Mouse (Mus musculus) spleen, embryonic (tissue): ENCODE data around the gene Mrpl43.

Source experiments
- CTCF ChIA-PET: fragments of 350-600 bp; sonication (Branson Sonifier 250); formaldehyde crosslinking; loops from one replicate; lab custom pipeline; 2022; lab: Charles Lee

The Mrpl43 gene

DNA sequence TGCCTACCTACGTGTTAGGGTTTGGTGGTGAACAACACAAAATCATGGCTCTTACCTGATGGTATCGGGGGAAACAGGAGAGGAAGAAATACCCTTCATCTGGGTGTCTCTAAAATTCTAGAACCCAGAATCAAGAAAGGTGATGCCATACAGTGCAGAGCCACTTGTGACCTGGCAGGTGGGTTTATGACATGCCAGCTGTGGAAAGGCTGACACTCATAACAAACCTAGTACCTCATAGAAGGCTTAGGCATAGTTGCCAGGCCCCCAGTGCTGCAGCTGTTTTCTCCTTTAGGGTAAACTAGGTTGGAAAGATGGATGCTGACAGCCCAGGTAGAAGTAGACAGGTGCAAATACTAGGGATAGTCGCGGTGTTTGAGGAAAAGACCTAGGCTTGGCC lies 21.8 kb downstream of the Mrpl43 start:
- CTCF ChIA-PET, result no interaction called here

DNA sequence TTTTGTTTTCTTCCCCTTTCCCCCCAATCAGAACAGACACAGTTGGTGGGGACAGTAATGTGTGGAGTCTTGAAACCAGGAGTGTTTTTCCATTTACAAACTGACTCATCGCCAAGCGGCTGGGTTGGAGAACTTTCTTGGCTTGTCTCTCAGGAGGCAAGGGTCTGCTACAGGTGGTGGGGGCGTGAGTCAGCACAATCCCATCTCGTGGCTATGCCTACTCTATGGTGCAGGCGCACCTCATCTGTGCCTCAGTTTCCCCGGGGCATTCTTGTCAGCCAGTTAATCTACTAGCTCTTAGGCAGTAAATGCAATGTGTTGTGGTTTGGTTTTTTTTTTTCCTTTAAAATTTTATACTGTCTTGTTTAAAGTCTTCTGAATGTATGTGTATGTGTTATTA lies 22.9 kb downstream of the Mrpl43 start:
- CTCF ChIA-PET, result interaction anchor here (0.6 kb wide), 1 partner anchor 727 kb away, joined by 6 read pairs; no protein-coding TSS in a partner anchor

- CTCF ChIA-PET, result no interaction called here
These were observed 23.6 kb downstream of the Mrpl43 start for GRCm38 (mm10) chr19:44982477-44983115.

GRCm38 (mm10) chr19:44980787-44981186 lies 25.5 kb downstream of the Mrpl43 start:
- CTCF ChIA-PET, result no interaction called here

DNA sequence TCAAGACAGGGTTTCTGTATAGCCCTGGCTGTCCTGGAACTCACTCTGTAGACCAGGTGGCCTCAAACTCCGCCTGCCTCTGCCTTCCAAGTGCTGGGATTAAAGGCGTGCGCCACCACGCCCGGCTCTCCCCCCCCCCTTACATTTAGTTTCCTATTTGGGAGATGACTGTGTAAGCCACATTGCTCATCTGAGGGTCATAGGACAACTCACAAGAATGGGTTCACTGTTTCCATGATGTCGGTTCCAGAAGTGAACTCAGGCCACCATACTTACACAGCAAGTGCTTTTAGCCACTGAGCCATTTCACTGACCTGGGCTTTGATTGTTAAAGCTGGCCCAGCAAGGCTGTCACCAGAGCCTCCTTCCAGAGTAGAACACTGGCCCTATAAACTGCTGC lies 29.1 kb downstream of the Mrpl43 start:
- CTCF ChIA-PET, result interaction anchor here (0.5 kb wide), 1 partner anchor 133 kb away, joined by 3 read pairs; no protein-coding TSS in a partner anchor

DNA sequence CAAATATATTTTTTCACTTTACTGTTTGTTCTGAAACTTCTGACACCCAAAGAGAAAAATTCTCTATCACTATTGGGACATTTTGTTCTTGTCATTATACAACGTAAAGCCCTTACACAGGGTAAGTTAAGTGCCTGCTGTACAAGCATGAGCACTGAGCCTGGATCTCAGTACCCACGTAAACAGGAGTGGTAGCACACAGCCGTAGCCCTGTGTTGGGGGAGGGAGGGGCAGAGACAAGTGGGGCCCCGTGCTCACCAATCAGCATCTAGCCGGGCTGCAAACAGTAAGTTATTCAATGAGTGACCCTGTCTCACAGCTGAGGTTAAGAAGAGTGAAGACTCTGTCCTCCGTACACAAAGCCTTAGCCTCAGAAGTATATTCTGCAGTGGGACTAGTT lies 29.6 kb downstream of the Mrpl43 start:
- CTCF ChIA-PET, result no interaction called here

GRCm38 (mm10) chr19:44968329-44968728 lies 37.9 kb downstream of the Mrpl43 start:
- CTCF ChIA-PET, result no interaction called here

DNA sequence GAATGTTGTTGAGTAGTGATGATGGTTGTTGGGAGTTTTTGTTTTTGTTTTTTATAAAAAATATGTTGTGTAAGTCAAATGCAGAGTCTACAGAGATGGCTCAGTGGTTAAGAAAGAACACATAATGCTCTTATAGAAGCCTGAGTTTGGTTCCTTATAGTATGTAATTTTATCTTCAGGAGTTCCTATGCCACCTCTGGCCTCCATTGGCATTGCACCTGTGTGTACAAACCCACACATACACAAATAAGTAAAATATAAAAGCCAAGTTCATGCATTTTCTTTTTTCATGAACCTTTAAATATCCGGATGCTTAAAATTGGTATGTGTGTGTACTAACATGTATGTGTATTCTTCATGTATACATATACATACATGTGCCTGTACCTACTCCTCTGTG lies 40.3 kb downstream of the Mrpl43 start:
- CTCF ChIA-PET, result no interaction called here

DNA sequence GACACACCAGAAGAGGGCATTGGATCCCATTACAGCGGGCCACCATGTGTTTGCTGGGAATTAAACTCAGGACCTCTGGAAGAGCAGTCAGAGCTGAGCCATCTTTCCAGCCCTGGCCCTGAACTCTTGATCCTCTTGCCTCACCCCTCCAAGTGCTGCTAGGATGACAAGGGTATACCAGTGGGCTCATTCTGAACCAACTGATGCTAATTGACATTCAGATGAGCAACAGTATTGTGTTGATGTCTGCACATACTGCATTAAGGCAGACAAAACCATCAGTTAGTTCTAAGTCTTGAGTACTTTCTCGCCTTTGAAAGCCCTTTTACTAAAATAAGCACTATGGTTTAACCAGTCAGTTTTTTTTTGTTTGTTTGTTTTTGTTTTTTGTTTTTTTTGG lies 46.6 kb downstream of the Mrpl43 start:
- CTCF ChIA-PET, result no interaction called here
